Mouse (Mus musculus): ENCODE measurements around the gene Zdhhc22.

Gene Zdhhc22

DNA sequence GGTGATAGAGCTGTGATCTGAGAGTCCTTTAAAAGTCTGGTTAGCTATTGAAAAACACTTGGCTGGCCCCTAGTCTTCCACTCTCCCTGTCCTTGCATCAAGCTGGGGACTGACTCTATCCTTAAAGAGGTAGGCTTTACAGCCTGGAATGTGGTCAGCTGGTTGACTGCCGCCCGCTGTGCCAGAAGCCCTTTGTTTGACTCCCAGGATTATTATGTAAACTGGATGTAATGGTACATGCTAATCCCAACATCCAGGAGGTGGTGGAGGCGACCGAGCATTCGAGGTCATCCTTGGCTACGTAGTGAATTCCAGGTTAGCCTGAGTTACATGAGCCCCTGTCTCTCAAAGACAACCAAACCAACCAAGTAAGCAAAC is 57.7 kb downstream of the Zdhhc22 start:
- DNase-seq, result no peak

DNA sequence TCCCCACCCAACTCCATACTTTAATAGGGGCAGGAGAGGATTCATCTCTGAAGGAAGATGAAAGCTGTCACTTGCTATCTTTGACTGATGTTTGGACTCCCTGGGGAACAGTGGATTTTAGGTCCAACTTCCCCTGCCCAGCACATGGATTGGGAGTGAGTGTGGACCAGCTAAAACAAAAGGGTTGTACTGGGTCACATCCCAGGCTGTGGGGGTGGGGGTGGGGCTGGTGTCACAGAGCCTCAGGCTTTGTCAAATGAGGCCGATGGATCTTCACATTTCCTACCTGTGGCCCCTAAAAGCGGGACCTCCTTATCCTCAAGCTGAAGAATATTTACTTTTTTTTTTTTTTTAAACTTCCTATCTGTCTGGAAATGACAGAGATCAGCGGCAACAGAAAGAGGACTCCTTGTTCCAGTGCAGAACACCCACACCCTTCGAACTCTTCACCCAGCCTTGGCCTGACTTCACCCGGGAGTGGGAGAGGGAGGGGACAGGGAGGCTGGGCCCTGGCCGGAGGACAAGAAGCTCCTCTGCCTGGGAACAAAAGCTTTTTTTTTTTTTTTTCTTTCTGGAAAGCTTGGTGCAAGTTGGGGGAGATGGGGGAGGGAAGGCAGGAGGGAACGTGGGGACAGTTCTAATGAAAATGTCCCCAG is 58.2 kb downstream of the Zdhhc22 start:
- no peak for DNase-seq

DNA sequence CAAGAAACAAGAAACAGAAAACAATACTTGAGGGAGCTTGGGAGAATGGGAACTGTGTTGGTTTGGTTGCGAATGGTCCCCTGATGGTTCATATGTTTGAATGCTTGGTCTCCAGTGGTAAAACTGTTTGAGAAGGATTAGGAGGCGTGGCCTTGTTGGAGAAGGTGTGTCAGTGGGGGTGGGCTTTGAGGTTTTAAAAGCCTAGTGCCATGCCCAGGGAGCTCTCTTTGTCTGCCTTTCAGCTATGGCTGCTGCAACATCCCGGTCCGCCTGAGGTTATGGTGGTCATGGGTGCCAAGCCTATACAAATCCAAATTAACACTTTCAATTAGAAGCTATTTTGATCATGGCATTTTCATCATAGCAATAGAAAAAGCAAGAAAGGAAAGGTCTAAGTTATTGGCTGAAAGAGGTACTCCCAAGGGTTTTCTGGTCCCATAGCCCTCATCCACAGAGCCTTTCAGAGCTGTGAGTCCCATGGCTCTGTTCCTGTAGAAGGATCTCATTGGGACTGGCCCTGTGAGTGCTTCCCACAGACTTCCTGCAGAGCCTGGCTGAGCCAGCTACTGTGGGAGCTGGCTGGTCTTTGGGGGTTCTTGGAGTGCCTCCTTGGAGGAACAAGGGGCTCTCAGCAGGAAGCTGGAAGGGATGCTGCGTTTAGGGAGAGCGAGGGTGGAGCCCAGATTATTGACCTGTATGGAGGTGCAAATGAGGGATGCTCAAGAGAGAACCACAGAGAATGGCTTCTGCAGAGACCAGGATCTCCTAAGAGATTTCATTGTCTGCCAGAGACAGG is 59.1 kb downstream of the Zdhhc22 start:
- no peak for DNase-seq

Data from cerebellum, adult 9-10 months (tissue).